ENCODE assay signal across 24 mouse cellular contexts in genomic region chr1:164526748-164527147, GRCm38 (mm10).
DNase-seq lines count a peak whose midpoint lies in the region; ATAC-seq and TF ChIP-seq lines count a peak whose summit lies in the region.
"Had no signal": no experiment of that assay in that cellular context is flagged by ENCODE, and none has a peak within 500 bp of the region (broad histone marks: within the 10 kb centered on the region; RNA-seq: fewer than 3 reads in every experiment).

No protein-coding gene starts in this region.

- H3K36me3 ChIP-seq in intestine, embryonic 14.5 days (ENCODE audit: control insufficient read depth, insufficient read depth, low read length), result no peaks in the 10 kb centered on the region
- no peaks in the 10 kb centered on the region for H3K36me3 ChIP-seq in intestine, embryonic 15.5 days
- H3K36me3 ChIP-seq in liver, postnatal 0 days (replicated peaks; ENCODE audit: insufficient read depth, low read length), result no peaks in the 10 kb centered on the region
- H3K36me3 ChIP-seq: embryonic facial prominence, embryonic 10.5 days; embryonic facial prominence, embryonic 12.5 days; G1E had no signal

- H3K4me3 ChIP-seq in intestine, embryonic 14.5 days (ENCODE audit: low read depth, low read length), result no peak overlapping the region
- no peak overlapping the region for H3K4me3 ChIP-seq in intestine, embryonic 15.5 days (replicated peaks)
- H3K4me3 ChIP-seq in liver, postnatal 0 days (ENCODE audit: low read depth, low read length), result no peak overlapping the region
- H3K4me3 ChIP-seq: embryonic facial prominence, embryonic 10.5 days; embryonic facial prominence, embryonic 12.5 days; forebrain, embryonic 13.5 days had no signal

- H3K4me2 ChIP-seq in intestine, embryonic 14.5 days (ENCODE audit: low read length), result no peak overlapping the region
- no peak overlapping the region for H3K4me2 ChIP-seq in intestine, embryonic 15.5 days (replicated peaks)
- H3K4me2 ChIP-seq in liver, postnatal 0 days (ENCODE audit: low read depth, low read length), result no peak overlapping the region
- H3K4me2 ChIP-seq: embryonic facial prominence, embryonic 12.5 days; forebrain, embryonic 13.5 days had no signal

- TF ChIP-seq EP300 in liver, postnatal 0 days (IDR thresholded peaks at IDR 0.05; ENCODE audit: low read depth), result peak; percentile 77

- ATAC-seq in intestine, embryonic 14.5 days (replicated peaks; ENCODE audit: low FRiP score, low TSS enrichment, low read depth), result no peak
- ATAC-seq in intestine, embryonic 15.5 days, result no peak
- peak; percentile 97 for ATAC-seq in liver, postnatal 0 days
- ATAC-seq: activated CD4-positive, CD25-positive, alpha-beta regulatory T cell, adult 4 months; CD4-positive, CD25-positive, alpha-beta regulatory T cell, adult 4 months; forebrain, embryonic 13.5 days; Patski had no signal

- H3K27me3 ChIP-seq in intestine, embryonic 14.5 days (replicated peaks; ENCODE audit: control insufficient read depth, insufficient read depth, low read length), result no peaks in the 10 kb centered on the region
- no peaks in the 10 kb centered on the region for H3K27me3 ChIP-seq in intestine, embryonic 15.5 days (replicated peaks)
- H3K27me3 ChIP-seq in liver, postnatal 0 days (ENCODE audit: insufficient read depth, low read length), result no peaks in the 10 kb centered on the region
- H3K27me3 ChIP-seq: CH12.LX; embryonic facial prominence, embryonic 12.5 days; forebrain, embryonic 13.5 days; Patski had no signal

- H3K4me1 ChIP-seq in intestine, embryonic 14.5 days (replicated peaks; ENCODE audit: control insufficient read depth, insufficient read depth, low read length), result no peaks in the 10 kb centered on the region
- H3K4me1 ChIP-seq in intestine, embryonic 15.5 days (replicated peaks), result no peaks in the 10 kb centered on the region
- H3K4me1 ChIP-seq in liver, postnatal 0 days (ENCODE audit: insufficient read depth), result no peaks in the 10 kb centered on the region
- H3K4me1 ChIP-seq: embryonic facial prominence, embryonic 10.5 days; embryonic facial prominence, embryonic 12.5 days; forebrain, embryonic 13.5 days had no signal

- H3K27ac ChIP-seq in intestine, embryonic 14.5 days (ENCODE audit: low read depth), result no peak overlapping the region
- no peak overlapping the region for H3K27ac ChIP-seq in intestine, embryonic 15.5 days
- H3K27ac ChIP-seq in liver, postnatal 0 days (ENCODE audit: low read depth), result no peak overlapping the region; the same call in 1 of the 2 replicates
- H3K27ac ChIP-seq: embryonic facial prominence, embryonic 10.5 days; embryonic facial prominence, embryonic 12.5 days; forebrain, embryonic 13.5 days had no signal

- H3K9me3 ChIP-seq in intestine, embryonic 14.5 days (ENCODE audit: control insufficient read depth, low read length), result no peaks in the 10 kb centered on the region
- H3K9me3 ChIP-seq in intestine, embryonic 15.5 days, result no peaks in the 10 kb centered on the region
- no peaks in the 10 kb centered on the region for H3K9me3 ChIP-seq in liver, postnatal 0 days (ENCODE audit: low read length)
- H3K9me3 ChIP-seq: embryonic facial prominence, embryonic 10.5 days; embryonic facial prominence, embryonic 12.5 days; forebrain, embryonic 13.5 days; G1E had no signal

- WGBS in intestine, embryonic 14.5 days, result 87% methylated on average over 1 of the region's 1 CpGs
- WGBS in intestine, embryonic 15.5 days, result 78% methylated on average over 1 of the region's 1 CpGs
- WGBS in liver, postnatal 0 days (ENCODE audit: insufficient replicate concordance), result 45% methylated on average over 1 of the region's 1 CpGs

- no peak overlapping the region for H3K9ac ChIP-seq in intestine, embryonic 14.5 days (ENCODE audit: low read length)
- H3K9ac ChIP-seq in intestine, embryonic 15.5 days, result no peak overlapping the region
- H3K9ac ChIP-seq in liver, postnatal 0 days (replicated peaks), result no peak overlapping the region
- H3K9ac ChIP-seq: embryonic facial prominence, embryonic 12.5 days; forebrain, embryonic 13.5 days had no signal

- TF ChIP-seq CTCF in liver, postnatal 0 days (IDR thresholded peaks at IDR 0.05; ENCODE audit: low read depth), result no peak

- DNase-seq in heart, adult 11 months, result peak; percentile 50
- DNase-seq in heart, adult 8-10 months (ENCODE audit: low spot score), result no peak
- DNase-seq in intestine, embryonic 14.5 days (ENCODE audit: low spot score), result peak; percentile 13
- peak; percentile 16 for DNase-seq in liver, postnatal 0 days
- DNase-seq in liver, result no peak
- DNase-seq in thymus, postnatal 36 days, result no peak
- DNase-seq: adrenal gland, adult 8-10 months; adrenal gland, postnatal 14 days; adrenal gland, postnatal 36 days; B cell, adult 2 months; cerebellum, adult 11-12 months; cerebellum, adult 2 months; cerebellum, adult 9-10 months; cerebellum, postnatal 10 days; cerebellum, postnatal 25 days had no signal

Comparison
In these comparisons a context has a peak if more than half of its experiments do, and no peak if none do; other contexts are left out.
1. DNase-seq: peak in heart, adult 11 months (single experiment), intestine, embryonic 14.5 days (single experiment) and liver, postnatal 0 days (single experiment); none in heart, adult 8-10 months (single experiment), liver (single experiment) and thymus, postnatal 36 days (0 of 2).